Mouse (Mus musculus): ENCODE data around the gene Cep164.

- TF ChIP-seq CTCF (IDR thresholded peaks at IDR 0.05; ENCODE audit: low read depth, low read length), result no peak
- no peak for TF ChIP-seq POLR2A (IDR thresholded peaks at IDR 0.05; ENCODE audit: borderline replicate concordance, low read depth, low read length)
These were observed 15.3 kb upstream of the Cep164 start for GRCm38 (mm10) chr9:45843780-45844179.

Measured in bone marrow macrophage, adult 2 months (primary cell).